Mouse (Mus musculus) CD4-positive, CD25-positive, alpha-beta regulatory T cell, adult 4 months (primary cell): ENCODE results near the gene Gsc. TPM values are rescaled to one million over a fixed set of nuclear protein-coding genes. Genes with fewer than 3 reads are reported as not detected.

ENCODE experiments used
- ATAC-seq: one replicate; pipeline ENCODE4 v1.8.0; 2017
- polyA plus RNA-seq, 2 experiments: library from polyadenylated mRNA; unstranded; fragments of 100-300 nt; shearing (Covaris generic); gene quantifications; one replicate each; pipeline ENCODE4 v1.2.1; 2017

The Gsc gene
- not detected for polyA plus RNA-seq

- no peak for ATAC-seq
Measured at GRCm38 (mm10) chr12:104472601-104473424, at the start of gene Gsc. Gene Gsc, minus strand, starts transcription at chr12:104473330.

GRCm38 (mm10) chr12:104519721-104520120, 46.6 kb upstream of the Gsc start:
- no peak for ATAC-seq

GRCm38 (mm10) chr12:104507911-104508310, 34.8 kb upstream of the Gsc start:
- no peak for ATAC-seq

GRCm38 (mm10) chr12:104492009-104492408, 18.9 kb upstream of the Gsc start:
- ATAC-seq: no peak

GRCm38 (mm10) chr12:104486205-104486604, 13.1 kb upstream of the Gsc start:
- no peak for ATAC-seq

GRCm38 (mm10) chr12:104485161-104485560, 12.0 kb upstream of the Gsc start:
- ATAC-seq: no peak

GRCm38 (mm10) chr12:104481007-104481406, 7.9 kb upstream of the Gsc start:
- ATAC-seq: no peak

GRCm38 (mm10) chr12:104478193-104478592, 5.1 kb upstream of the Gsc start:
- no peak for ATAC-seq

GRCm38 (mm10) chr12:104477501-104477900, 4.4 kb upstream of the Gsc start:
- no peak for ATAC-seq

GRCm38 (mm10) chr12:104477066-104477465, 3.9 kb upstream of the Gsc start:
- no peak for ATAC-seq

GRCm38 (mm10) chr12:104475946-104476345, 2.8 kb upstream of the Gsc start:
- no peak for ATAC-seq

GRCm38 (mm10) chr12:104474881-104475740, 2.0 kb upstream of the Gsc start:
- ATAC-seq: no peak

- ATAC-seq: no peak
Measured at GRCm38 (mm10) chr12:104474191-104474871, 1.2 kb upstream of the Gsc start.

GRCm38 (mm10) chr12:104473492-104473891, 362 bp upstream of the Gsc start:
- ATAC-seq: no peak

GRCm38 (mm10) chr12:104472218-104472525, 958 bp downstream of the Gsc start:
- no peak for ATAC-seq

- no peak for ATAC-seq
Measured at GRCm38 (mm10) chr12:104471351-104472217, 1.5 kb downstream of the Gsc start.

GRCm38 (mm10) chr12:104470646-104471045, 2.5 kb downstream of the Gsc start:
- ATAC-seq: no peak

- no peak for ATAC-seq
Measured at GRCm38 (mm10) chr12:104468783-104469182, 4.3 kb downstream of the Gsc start.

- no peak for ATAC-seq
Measured at GRCm38 (mm10) chr12:104467372-104467771, 5.8 kb downstream of the Gsc start.

- no peak for ATAC-seq
Measured at GRCm38 (mm10) chr12:104466930-104467329, 6.2 kb downstream of the Gsc start.

GRCm38 (mm10) chr12:104461372-104461771, 11.8 kb downstream of the Gsc start:
- ATAC-seq: no peak

GRCm38 (mm10) chr12:104459377-104459776, 13.8 kb downstream of the Gsc start:
- no peak for ATAC-seq
